Mouse (Mus musculus): ENCODE data around the gene Tulp3.

Tulp3 gene

GRCm38 (mm10) chr6:128315597-128315996, 40.1 kb downstream of the Tulp3 start:
- TF ChIP-seq GATA4 (IDR thresholded peaks at IDR 0.05; ENCODE audit: insufficient replicate concordance, low read length): no peak

GRCm38 (mm10) chr6:128314796-128315195, 40.9 kb downstream of the Tulp3 start:
- no peak for TF ChIP-seq GATA4 (IDR thresholded peaks at IDR 0.05; ENCODE audit: insufficient replicate concordance, low read length)

GRCm38 (mm10) chr6:128308311-128308710, 47.3 kb downstream of the Tulp3 start:
- TF ChIP-seq GATA4 (IDR thresholded peaks at IDR 0.05; ENCODE audit: insufficient replicate concordance, low read length): no peak

DNA sequence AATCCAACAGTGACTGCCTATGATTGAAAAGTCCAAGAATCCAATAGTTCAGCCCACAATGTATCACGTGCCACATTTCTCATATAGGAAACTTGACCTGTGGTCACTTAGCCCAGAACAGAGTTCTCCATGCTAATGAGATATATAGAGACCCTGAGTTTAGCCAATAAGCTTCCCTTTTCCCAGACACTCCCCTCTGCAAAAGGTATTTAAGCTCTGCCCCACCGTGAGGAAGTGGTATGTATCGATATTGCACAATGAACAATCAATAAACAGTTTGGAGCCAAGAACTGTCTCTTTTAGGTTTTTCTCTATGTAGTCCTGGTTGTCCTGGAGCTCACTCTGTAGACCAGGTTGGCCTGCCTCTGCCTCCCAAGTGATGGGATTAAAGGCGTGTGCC, 50.9 kb downstream of the Tulp3 start:
- no peak for TF ChIP-seq GATA4 (IDR thresholded peaks at IDR 0.05; ENCODE audit: insufficient replicate concordance, low read length)

- no peak for TF ChIP-seq GATA4 (IDR thresholded peaks at IDR 0.05; ENCODE audit: insufficient replicate concordance, low read length)
Measured at GRCm38 (mm10) chr6:128301891-128302290, 53.8 kb downstream of the Tulp3 start.

DNA sequence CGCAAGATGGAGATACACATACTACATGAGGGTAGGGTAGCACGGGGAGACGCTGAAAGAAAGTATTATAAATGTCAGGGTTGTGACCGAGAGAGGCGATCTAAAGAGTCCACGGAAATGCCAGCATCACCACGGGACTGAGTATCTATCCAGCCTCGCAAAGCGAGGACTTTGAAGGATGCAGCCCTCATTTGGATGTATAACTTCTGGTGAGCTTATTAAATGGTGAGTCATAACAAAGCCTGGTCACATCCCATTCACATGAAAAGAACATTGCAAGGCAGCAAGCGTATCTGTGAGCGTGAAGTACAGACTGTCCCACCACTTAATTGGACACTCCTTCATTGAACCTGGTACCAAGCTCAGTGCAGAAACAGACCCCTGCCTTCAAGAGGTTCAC, 54.2 kb downstream of the Tulp3 start:
- no peak for TF ChIP-seq GATA4 (IDR thresholded peaks at IDR 0.05; ENCODE audit: insufficient replicate concordance, low read length)

GRCm38 (mm10) chr6:128300134-128301001, 55.3 kb downstream of the Tulp3 start, which contains the start of gene Tead4:
TSS of gene Tead4 (minus strand) at chr6:128300823.
- TF ChIP-seq GATA4 (IDR thresholded peaks at IDR 0.05; ENCODE audit: insufficient replicate concordance, low read length): no peak

GRCm38 (mm10) chr6:128299292-128300133, 56.1 kb downstream of the Tulp3 start:
- TF ChIP-seq GATA4 (IDR thresholded peaks at IDR 0.05; ENCODE audit: insufficient replicate concordance, low read length): no peak

DNA sequence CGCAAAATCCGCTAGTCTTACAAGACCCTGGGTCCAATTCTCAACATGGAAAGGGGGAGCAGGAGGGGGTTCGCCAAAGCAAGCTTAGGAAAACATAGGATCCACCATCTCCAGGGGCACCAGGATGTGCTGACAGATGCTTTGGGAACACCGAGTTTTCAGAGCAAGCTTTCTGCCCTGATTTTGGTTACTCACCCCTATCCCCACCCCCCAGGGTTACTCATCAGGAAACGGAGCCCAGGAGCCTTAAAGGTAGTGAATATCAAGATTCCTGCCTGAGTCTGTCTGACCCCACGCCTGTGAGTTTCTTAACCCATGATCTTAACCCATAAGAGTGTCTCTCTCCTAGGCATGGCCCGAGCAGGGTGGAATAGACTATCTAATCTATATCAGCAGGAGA, 57.4 kb downstream of the Tulp3 start:
- TF ChIP-seq GATA4 (IDR thresholded peaks at IDR 0.05; ENCODE audit: insufficient replicate concordance, low read length): no peak

DNA sequence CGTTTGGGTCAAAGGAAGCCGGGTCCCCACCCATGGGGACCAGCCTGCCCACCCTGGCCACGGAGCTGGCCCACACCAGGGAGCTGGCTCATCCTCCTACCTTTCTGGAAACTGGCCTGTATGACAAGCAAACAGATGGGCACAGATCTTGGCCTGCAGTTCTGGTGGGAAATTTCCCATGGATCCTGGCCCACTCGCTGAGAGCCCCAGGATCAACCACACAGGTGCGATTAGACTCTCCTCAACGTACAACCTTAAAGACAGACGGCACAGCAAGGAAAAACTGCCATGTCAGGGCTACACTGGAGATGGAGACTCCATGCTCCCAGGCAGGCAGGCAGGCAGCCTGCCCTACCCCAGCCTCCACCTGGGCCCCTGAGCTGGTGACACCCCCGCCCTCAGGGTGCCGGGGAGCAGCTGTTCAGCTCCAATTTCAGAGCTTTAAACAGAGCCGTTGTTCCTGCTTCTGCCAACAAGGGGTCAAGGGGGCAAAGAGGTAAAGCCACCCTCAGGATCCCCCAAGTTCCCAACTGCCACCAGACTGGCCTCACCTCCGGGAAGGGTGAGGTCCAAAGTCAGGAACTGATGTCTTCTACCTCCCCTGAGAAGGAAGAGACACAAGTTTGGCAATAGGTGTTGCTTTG, 58.8 kb downstream of the Tulp3 start:
- TF ChIP-seq GATA4 (IDR thresholded peaks at IDR 0.05; ENCODE audit: insufficient replicate concordance, low read length): no peak

DNA sequence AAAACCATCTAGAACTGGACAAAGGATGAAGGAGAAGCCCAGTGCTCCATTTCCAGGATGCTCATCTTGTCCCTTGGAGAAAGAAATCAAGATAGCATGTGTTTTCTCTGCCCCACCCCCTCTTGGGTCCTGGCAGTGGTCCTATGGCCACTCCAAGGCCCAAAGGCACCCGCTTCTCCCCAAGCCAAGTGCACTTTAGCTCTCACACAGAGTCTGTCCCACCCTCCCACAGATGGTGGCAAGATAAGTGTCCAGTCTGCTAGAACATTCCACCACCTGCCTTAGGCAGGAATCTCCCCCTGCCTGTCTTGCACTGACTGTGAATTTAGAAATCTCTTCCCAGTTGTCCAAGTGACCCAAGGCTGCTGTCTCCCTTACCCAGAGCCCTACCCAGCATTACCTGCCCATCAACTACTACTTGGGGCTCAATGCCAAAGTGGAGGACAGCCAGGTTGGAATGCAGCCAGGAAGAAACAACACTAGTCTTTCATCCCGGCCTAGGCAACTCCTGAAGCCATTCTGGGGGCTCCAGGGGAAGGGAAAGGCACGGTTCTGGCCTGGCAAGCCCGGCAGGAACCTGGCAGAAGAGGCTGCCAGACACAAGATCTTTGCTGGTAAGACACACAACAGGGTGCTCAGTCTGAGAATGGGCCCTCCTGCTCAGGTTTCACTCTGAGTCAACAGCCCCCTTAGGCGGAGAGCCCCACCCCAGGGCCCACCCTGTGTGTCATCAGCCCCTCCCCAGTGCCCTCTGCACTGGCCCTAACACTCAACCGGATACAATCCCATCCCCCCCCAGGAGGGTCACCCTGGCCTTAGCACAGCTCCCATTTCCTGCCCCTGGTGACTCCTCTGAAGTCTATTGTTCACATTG, 59.5 kb downstream of the Tulp3 start:
- no peak for TF ChIP-seq GATA4 (IDR thresholded peaks at IDR 0.05; ENCODE audit: insufficient replicate concordance, low read length)

- TF ChIP-seq GATA4 (IDR thresholded peaks at IDR 0.05; ENCODE audit: insufficient replicate concordance, low read length): no peak
Measured at GRCm38 (mm10) chr6:128291284-128291683, 64.4 kb downstream of the Tulp3 start.

GRCm38 (mm10) chr6:128288681-128289080, 67.0 kb downstream of the Tulp3 start:
- no peak for TF ChIP-seq GATA4 (IDR thresholded peaks at IDR 0.05; ENCODE audit: insufficient replicate concordance, low read length)

DNA sequence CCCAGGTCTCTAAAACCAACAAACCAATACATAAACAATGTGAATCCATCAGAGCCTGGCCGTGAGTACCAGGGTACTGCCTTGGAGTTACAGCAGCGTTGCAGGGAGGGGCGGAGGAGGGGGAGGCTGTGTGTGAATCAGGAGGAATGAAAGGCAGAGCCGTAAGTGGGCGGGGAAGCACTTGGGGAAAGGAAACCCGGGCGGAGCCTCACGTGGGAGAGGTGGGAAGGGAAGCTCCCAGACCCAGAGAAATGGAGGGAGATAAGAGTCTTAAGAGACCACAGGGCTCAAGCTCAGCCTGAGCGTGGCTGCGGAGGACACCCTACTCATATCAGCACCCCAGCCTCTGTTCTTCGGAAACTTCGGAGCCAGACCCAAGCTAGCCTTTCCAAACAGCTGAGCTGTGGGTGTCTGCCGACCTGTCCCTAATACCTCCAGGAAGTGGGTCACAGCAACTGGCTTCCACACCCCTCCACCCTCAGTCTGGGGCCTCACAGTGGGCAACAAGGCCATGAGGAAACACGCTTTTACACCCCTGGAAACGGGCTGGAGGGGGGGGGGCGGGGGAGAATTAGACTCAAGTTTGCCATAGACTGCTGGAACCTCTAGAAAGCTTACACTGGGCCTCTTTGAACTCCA, 69.7 kb downstream of the Tulp3 start:
- TF ChIP-seq GATA4 (IDR thresholded peaks at IDR 0.05; ENCODE audit: insufficient replicate concordance, low read length): no peak
